Mouse (Mus musculus) bone marrow macrophage, adult 2 months (primary cell): ENCODE measurements at regions not wholly inside any gene's neighbourhood (a gene's known extent, or its start where the extent isn't known, plus 50 kb on each side); places are given as distances from the start of the nearest gene placed in this dataset.

Experiments
- CTCF ChIP-seq: IDR thresholded peaks from 2 replicates; pipeline ENCODE4 v1.5.1; 2012; ENCODE audit warnings: low read depth, mild to moderate bottlenecking, low read length, moderate library complexity
- POLR2A ChIP-seq: IDR thresholded peaks from 2 replicates; pipeline ENCODE4 v1.6.1; 2012; ENCODE audit warnings: mild to moderate bottlenecking, low read depth, low read length, borderline replicate concordance

DNA sequence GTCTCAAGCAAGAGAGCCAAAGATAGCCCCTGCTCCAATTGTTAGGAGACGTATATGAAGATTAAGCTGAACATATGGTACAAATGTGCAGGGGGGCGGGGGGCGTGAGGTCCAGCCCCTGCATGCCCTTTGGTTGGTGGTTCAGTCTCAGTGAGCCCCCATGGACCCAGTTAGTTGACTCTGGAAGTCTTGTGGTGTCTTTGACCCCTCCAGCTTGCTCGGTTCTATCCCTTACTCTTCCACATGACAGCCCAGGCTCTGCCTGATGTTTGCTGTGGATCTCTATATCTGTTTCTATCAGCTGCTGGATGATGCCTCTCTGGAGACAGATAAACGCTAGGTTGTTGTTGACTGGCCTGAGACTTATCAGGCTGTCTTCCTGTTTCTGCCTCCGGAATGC is 1849.1 kb downstream of the 9330182O14Rik start:
- no peak for TF ChIP-seq CTCF
- TF ChIP-seq POLR2A: no peak
